Mouse (Mus musculus): ENCODE results near the gene Peli1. TPM values are rescaled to one million over a fixed set of nuclear protein-coding genes. Genes with fewer than 3 reads are reported as not detected.

The Peli1 gene
- polyA plus RNA-seq, 1 experiment, result 25.2 TPM

DNA sequence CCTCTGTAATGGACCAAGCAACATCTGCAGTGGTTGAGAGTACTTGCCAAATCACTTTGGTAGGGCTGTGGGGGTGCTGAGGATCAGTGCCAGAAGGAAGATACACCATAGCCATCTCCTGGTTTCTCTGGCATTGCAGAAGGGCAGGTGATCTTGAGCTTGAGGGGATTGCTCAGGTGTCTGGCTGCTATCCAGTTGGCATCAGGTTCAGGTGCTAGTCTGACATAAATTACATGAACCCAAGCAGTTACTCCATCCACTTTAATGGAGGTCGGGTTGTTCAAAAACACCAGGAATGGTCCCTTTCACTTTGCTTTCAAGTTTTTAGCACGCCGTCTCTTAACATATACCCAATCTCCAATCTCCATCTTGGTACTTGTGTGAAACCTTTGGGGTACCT, 103.8 kb downstream of the Peli1 start:
- TF ChIP-seq CTCF (IDR thresholded peaks at IDR 0.05; ENCODE audit: extremely low read depth, insufficient read depth, insufficient read length, insufficient replicate concordance) (no peak), POLR2A (IDR thresholded peaks at IDR 0.05; ENCODE audit: low read depth, low read length) (no peak)
- DNase-seq (ENCODE audit: low read depth in 1 of 2, low spot score in 2 of 2), result no peak
- no peaks in the 10 kb centered on the region for H3K4me1 ChIP-seq (ENCODE audit: control insufficient read depth, insufficient read depth, insufficient read length)
- H3K36me3 ChIP-seq (ENCODE audit: control insufficient read depth, insufficient read depth, low read length), result no peaks in the 10 kb centered on the region
- no peaks in the 10 kb centered on the region for H3K27me3 ChIP-seq (ENCODE audit: control insufficient read depth, insufficient read depth, low read length)
- H3K4me3 ChIP-seq (ENCODE audit: extremely low read depth, insufficient read depth, insufficient read length), result no peak overlapping the region
- WGBS, result 90% methylated on average over 3 of the region's 3 CpGs
- no peak overlapping the region for H3K27ac ChIP-seq (ENCODE audit: insufficient read depth, low read length)

Other genes starting within 250 kb of the Peli1 start
- gene Vps54, start 148.0 kb downstream of the Peli1 start, polyA plus RNA-seq (2012; rRNA removed), result 6.7 and 7.0 TPM in 2 replicates

Measured in spleen, adult 2 months (tissue).